Mouse (Mus musculus): ENCODE data around the gene Zbtb8os. TPM values are rescaled to one million over a fixed set of nuclear protein-coding genes. Genes with fewer than 3 reads are reported as not detected.
A peak's percentile ranks its signal among the peaks of the same experiment; 100 is the strongest.

The Zbtb8os gene
- polyA plus RNA-seq, 1 experiment from 2014 or later, result 60.8 TPM

DNA sequence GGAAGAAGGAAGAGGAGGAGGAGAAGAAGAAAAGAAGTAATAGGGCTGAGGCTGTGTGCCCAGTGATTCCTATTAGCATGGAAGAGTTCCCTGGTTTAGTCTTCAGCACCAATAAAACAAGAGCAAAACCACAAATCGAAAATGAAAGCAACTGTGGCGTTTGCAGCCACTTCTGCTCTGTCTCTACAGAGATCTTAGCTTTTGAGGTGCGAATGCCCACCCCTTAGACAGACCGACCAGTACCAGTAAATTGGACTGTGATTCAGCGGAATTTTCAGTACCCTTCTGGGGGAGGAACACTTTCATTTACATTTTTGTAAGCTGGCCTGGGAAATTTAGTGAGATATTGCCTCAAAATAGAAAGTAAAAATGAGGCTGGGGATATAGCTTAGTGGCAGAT lies 29.7 kb downstream of the Zbtb8os start:
- H3K9ac ChIP-seq (ENCODE audit: low read depth, low read length), result no peak overlapping the region
- DNase-seq (ENCODE audit: low spot score), result no peak
- H3K4me1 ChIP-seq (replicated peaks; ENCODE audit: insufficient read depth, low read length), result no peaks in the 10 kb centered on the region
- no peaks in the 10 kb centered on the region for H3K9me3 ChIP-seq (replicated peaks; ENCODE audit: low read length)
- no peak for ATAC-seq (replicated peaks; ENCODE audit: low FRiP score, low read depth)
- peaks cover 2% of the 10 kb centered on the region; the same call in 1 of the 2 replicates for H3K36me3 ChIP-seq (ENCODE audit: insufficient read depth, low read length)
- no peaks in the 10 kb centered on the region for H3K27me3 ChIP-seq (ENCODE audit: insufficient read depth, low read length)
- H3K4me2 ChIP-seq (ENCODE audit: low read length), result no peak overlapping the region
- WGBS, result 86% methylated on average over 5 of the region's 5 CpGs
- TF ChIP-seq CTCF (IDR thresholded peaks at IDR 0.05; ENCODE audit: low read depth), result no peak
- no peak overlapping the region for H3K4me3 ChIP-seq (replicated peaks; ENCODE audit: low read depth, low read length)
- H3K27ac ChIP-seq, result no peak overlapping the region

DNA sequence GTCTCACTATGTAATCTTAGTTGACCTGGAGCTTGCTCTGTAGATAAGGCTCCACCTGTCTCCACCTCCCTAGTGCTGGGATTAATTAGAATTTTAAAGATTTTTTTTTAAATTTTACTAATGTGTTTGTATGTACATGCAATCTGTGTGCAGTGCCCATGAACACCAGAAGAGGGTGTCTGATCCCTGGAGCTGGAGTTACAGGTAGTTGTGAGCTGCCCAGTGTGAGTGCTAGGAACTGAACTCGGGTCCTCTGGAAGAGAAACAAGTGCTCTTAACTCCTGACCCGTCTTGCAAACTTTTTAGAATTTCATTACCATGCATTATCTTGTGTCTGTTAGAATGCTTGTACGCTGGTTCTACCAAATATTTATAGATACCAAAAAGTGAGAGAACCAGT lies 35.9 kb downstream of the Zbtb8os start:
- no peak overlapping the region for H3K4me3 ChIP-seq (replicated peaks; ENCODE audit: low read depth, low read length)
- H3K27ac ChIP-seq, result no peak overlapping the region
- no peak for DNase-seq (ENCODE audit: low spot score)
- no peak overlapping the region for H3K9ac ChIP-seq (ENCODE audit: low read depth, low read length)
- TF ChIP-seq CTCF (IDR thresholded peaks at IDR 0.05; ENCODE audit: low read depth), result 0 out of 2 replicates have a peak, but pooled peaks have one; percentile 18
- H3K4me2 ChIP-seq (ENCODE audit: low read length), result no peak overlapping the region
- H3K36me3 ChIP-seq (ENCODE audit: insufficient read depth, low read length), result no peaks in the 10 kb centered on the region
- no peaks in the 10 kb centered on the region for H3K9me3 ChIP-seq (replicated peaks; ENCODE audit: low read length)
- 0 out of 2 replicates have a peak, but pooled peaks cover 5% of the 10 kb centered on the region for H3K4me1 ChIP-seq (replicated peaks; ENCODE audit: insufficient read depth, low read length)
- ATAC-seq (replicated peaks; ENCODE audit: low FRiP score, low read depth), result no peak
- WGBS, result 96% methylated on average over 3 of the region's 3 CpGs
- no peaks in the 10 kb centered on the region for H3K27me3 ChIP-seq (ENCODE audit: insufficient read depth, low read length)

DNA sequence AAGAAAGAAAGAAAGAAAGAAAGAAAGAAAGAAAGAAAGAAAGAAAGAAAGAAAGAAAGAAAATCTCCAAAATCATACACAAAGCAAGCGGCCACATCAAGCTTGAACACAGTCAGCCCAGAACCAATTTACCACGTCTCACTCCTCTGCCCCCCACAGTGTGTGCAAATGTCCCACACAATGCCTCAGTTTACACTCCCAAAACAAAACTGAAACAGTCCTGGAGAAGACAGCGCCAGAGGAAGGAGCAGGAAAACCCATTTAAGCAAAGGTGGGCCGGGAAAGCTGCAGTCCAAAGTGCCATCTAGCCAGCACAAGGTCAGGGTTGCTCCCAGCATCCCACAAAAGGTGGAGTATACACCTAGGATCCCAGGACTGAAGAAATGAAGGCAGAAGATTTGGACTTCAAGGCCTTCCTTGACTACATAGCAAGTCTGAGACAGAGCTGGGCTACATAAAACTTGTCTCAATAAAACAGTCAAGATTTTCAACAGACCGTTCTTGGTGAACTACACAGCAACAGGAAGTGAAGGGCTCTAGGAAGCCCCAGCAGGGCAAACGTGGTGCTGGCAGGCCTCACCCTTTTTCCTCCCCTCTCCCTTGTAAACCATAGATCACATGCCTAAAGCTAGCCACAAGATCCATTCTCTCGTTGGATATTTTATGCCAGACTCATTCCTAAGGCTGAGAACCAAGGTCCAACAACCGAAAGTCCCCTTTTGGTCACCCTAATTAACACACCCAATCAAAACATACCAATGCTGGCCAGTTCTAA lies 37.9 kb downstream of the Zbtb8os start:
- DNase-seq (ENCODE audit: low spot score), result peak; percentile 49
- H3K4me3 ChIP-seq (replicated peaks; ENCODE audit: low read depth, low read length), result no peak overlapping the region
- WGBS, result 41% methylated on average over 8 of the region's 8 CpGs
- no peak for TF ChIP-seq CTCF (IDR thresholded peaks at IDR 0.05; ENCODE audit: low read depth)
- H3K4me2 ChIP-seq (ENCODE audit: low read length), result no peak overlapping the region
- ATAC-seq (replicated peaks; ENCODE audit: low FRiP score, low read depth), result no peak
- H3K4me1 ChIP-seq (replicated peaks; ENCODE audit: insufficient read depth, low read length), result 0 out of 2 replicates have a peak, but pooled peaks cover 8% of the 10 kb centered on the region
- no peaks in the 10 kb centered on the region for H3K27me3 ChIP-seq (ENCODE audit: insufficient read depth, low read length)
- no peak overlapping the region for H3K27ac ChIP-seq
- H3K9ac ChIP-seq (ENCODE audit: low read depth, low read length), result no peak overlapping the region
- no peaks in the 10 kb centered on the region for H3K9me3 ChIP-seq (replicated peaks; ENCODE audit: low read length)
- H3K36me3 ChIP-seq (ENCODE audit: insufficient read depth, low read length), result no peaks in the 10 kb centered on the region

DNA sequence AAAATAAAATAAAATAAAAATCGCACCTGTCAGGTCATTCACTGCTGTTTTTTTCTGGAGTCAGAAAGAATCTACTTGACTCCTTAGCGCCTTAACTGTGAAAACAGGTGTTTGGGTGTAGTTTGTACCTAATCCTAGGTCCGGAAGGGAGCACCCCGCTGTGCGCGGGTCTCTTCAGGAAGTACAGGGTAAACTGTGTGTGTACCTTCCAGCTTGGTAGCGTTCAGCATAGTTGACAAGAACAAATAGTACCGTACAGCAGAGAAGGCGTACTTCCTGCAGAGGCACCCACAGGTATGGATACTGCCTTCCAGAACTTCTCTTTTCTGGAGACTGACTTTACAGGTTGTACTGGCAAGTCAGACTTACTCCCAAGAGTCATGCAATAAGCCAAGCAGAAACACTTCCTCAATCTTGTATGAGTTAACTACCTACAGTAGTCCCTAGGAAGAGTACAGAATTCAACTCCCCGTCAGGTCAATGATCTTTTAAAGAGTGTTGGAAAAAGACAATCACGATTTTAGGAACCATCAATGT lies 38.8 kb downstream of the Zbtb8os start:
- Histone ChIP-seq H3K9ac (ENCODE audit: low read depth, low read length) (no peak overlapping the region), H3K4me2 (ENCODE audit: low read length) (no peak overlapping the region), H3K4me1 (replicated peaks; ENCODE audit: insufficient read depth, low read length) (0 out of 2 replicates have a peak, but pooled peaks cover 8% of the 10 kb centered on the region), H3K27ac (no peak overlapping the region), H3K36me3 (ENCODE audit: insufficient read depth, low read length) (no peaks in the 10 kb centered on the region), H3K9me3 (replicated peaks; ENCODE audit: low read length) (no peaks in the 10 kb centered on the region), H3K27me3 (ENCODE audit: insufficient read depth, low read length) (no peaks in the 10 kb centered on the region), H3K4me3 (replicated peaks; ENCODE audit: low read depth, low read length) (no peak overlapping the region)
- DNase-seq (ENCODE audit: low spot score), result no peak
- ATAC-seq (replicated peaks; ENCODE audit: low FRiP score, low read depth), result no peak
- TF ChIP-seq CTCF (IDR thresholded peaks at IDR 0.05; ENCODE audit: low read depth), result no peak
- 66% methylated on average over 11 of the region's 11 CpGs for WGBS

DNA sequence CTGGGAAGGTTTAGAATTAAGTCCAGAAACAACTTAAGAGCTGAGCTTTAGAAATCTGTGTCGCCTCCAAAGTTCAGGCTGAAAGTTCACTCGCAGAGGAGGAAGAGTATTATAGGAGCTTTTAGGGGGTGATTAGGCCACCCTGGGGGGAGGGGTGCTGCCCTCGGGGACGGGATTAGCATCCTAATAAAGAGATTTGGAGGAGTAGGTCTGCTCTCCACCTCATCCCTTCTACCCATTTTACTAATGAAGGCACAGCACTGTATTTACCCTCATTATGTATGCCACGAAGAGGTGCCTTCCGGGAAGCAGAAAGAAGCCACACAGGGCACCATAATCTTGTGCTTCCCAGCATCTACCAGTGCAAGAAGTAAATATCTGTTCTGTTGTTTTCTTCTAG lies 39.5 kb downstream of the Zbtb8os start:
- H3K4me2 ChIP-seq (ENCODE audit: low read length), result no peak overlapping the region
- DNase-seq (ENCODE audit: low spot score) (no peak), ATAC-seq (replicated peaks; ENCODE audit: low FRiP score, low read depth) (no peak)
- no peak overlapping the region for H3K9ac ChIP-seq (ENCODE audit: low read depth, low read length)
- 0 out of 2 replicates have a peak, but pooled peaks cover 8% of the 10 kb centered on the region for H3K4me1 ChIP-seq (replicated peaks; ENCODE audit: insufficient read depth, low read length)
- H3K27me3 ChIP-seq (ENCODE audit: insufficient read depth, low read length), result no peaks in the 10 kb centered on the region
- no peak overlapping the region for H3K27ac ChIP-seq
- H3K4me3 ChIP-seq (replicated peaks; ENCODE audit: low read depth, low read length), result no peak overlapping the region
- TF ChIP-seq CTCF (IDR thresholded peaks at IDR 0.05; ENCODE audit: low read depth), result no peak
- H3K36me3 ChIP-seq (ENCODE audit: insufficient read depth, low read length), result no peaks in the 10 kb centered on the region
- WGBS, result 45% methylated on average over 6 of the region's 6 CpGs
- no peaks in the 10 kb centered on the region for H3K9me3 ChIP-seq (replicated peaks; ENCODE audit: low read length)

DNA sequence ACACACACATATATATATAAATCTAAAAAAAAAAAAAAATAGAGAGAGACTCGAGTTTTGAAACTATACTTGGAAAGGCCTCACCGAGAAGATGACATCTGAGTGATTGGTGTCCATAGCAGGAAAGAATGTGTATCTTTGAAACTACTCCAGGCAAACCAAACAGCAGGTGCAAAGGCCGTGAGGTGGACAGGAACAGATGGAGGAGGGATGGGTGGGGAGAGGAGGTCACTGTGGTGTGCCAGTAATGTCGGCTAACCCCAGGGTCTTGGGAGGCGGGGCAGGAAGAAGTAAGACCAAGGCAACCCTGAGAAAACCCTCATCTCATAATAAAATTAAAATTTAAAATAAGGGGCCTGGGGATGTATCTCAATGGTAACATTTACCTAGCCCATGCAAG lies 40.3 kb downstream of the Zbtb8os start:
- no peaks in the 10 kb centered on the region for H3K36me3 ChIP-seq (ENCODE audit: insufficient read depth, low read length)
- no peak overlapping the region for H3K27ac ChIP-seq
- no peak overlapping the region for H3K9ac ChIP-seq (ENCODE audit: low read depth, low read length)
- no peak for DNase-seq (ENCODE audit: low spot score)
- ATAC-seq (replicated peaks; ENCODE audit: low FRiP score, low read depth), result no peak
- H3K27me3 ChIP-seq (ENCODE audit: insufficient read depth, low read length), result no peaks in the 10 kb centered on the region
- H3K9me3 ChIP-seq (replicated peaks; ENCODE audit: low read length), result no peaks in the 10 kb centered on the region
- no peak for TF ChIP-seq CTCF (IDR thresholded peaks at IDR 0.05; ENCODE audit: low read depth)
- 0 out of 2 replicates have a peak, but pooled peaks cover 8% of the 10 kb centered on the region for H3K4me1 ChIP-seq (replicated peaks; ENCODE audit: insufficient read depth, low read length)
- H3K4me3 ChIP-seq (replicated peaks; ENCODE audit: low read depth, low read length), result no peak overlapping the region
- 79% methylated on average over 5 of the region's 5 CpGs for WGBS
- no peak overlapping the region for H3K4me2 ChIP-seq (ENCODE audit: low read length)

All from kidney, postnatal 0 days (tissue).